Mouse (Mus musculus): Measurements from ENCODE around the gene Iqca. TPM values are rescaled to one million over a fixed set of nuclear protein-coding genes. Genes with fewer than 3 reads are reported as not detected.

Gene Iqca
- polyA plus RNA-seq, 1 experiment from 2014 or later: 0.29 TPM

DNA sequence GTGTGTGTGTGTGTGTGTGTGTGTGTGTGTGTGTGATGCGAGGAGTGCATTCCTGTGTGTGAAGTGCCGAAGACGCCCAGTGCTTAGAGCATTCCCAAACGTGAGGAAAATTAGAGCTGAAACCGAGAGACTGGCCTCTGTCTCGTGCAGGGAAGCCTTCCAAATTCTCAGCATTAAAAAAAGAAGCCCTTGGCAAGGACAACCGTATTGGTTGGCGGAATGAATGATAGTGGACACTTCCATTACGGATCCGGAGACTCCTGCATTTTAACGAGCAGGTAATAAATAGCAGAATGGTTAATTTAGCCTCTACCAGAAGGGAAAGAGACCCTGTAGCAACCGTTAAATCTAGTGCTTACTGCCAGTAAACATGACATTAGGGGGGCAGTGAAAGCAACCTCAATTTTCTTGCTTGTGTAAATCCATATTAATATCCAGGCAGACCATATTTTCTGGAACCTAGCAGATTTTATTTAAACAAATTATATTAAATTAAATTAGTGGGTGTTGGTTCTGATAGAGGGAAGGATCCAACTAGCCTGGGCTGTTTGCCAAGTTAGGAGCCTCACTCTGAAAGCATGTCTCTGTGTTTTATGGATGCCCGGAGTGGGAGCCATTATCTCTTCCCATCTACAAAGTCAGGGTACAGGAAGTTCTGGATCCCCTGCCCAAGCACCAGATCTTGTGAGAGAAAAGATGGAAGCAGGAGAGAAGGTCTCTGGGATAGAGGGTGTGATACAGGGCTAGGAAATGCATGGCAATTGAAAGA lies 81.2 kb downstream of the Iqca start:
- no peak overlapping the region for H3K4me3 ChIP-seq (ENCODE audit: low read depth, low read length)
- ATAC-seq (replicated peaks; ENCODE audit: low FRiP score) (no peak), DNase-seq (ENCODE audit: low spot score) (no peak)
- no peak overlapping the region for H3K9ac ChIP-seq (ENCODE audit: low read length)
- no peaks in the 10 kb centered on the region for H3K9me3 ChIP-seq (ENCODE audit: control insufficient read depth, low read length)
- H3K27me3 ChIP-seq (ENCODE audit: control insufficient read depth, insufficient read depth, low read length): no peaks in the 10 kb centered on the region
- H3K36me3 ChIP-seq (ENCODE audit: control insufficient read depth, insufficient read depth, low read length): no peaks in the 10 kb centered on the region
- WGBS: 80% methylated on average over 13 of the region's 13 CpGs
- no peak overlapping the region for H3K27ac ChIP-seq (ENCODE audit: low read depth, low read length)
- no peak overlapping the region for H3K4me2 ChIP-seq (ENCODE audit: low read depth, low read length, severe bottlenecking)
- H3K4me1 ChIP-seq (replicated peaks; ENCODE audit: control insufficient read depth, insufficient read depth, low read length): no peaks in the 10 kb centered on the region

DNA sequence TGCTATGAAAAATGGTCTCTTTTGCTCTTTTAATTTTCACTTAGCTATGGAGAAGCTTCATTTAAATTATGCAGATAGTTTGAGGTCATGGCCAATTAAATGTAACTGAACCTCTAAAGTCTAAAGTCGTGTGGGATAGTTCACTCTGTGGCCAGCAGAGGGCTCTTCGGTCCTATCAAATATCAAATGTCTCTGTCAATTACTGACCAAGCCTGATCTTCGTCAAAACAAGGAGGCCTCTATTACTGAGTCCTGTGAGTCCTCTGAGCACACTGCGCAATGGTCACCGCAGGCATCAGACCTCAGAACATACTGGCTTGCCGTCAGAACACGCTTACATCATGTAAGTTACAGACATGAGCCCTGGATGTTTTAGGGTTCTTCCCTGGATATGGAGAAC lies 92.6 kb downstream of the Iqca start:
- peak; percentile 71 for DNase-seq (ENCODE audit: low spot score)
- 18% methylated on average over 7 of the region's 7 CpGs for WGBS
- Histone ChIP-seq H3K4me3 (ENCODE audit: low read depth, low read length) (no peak overlapping the region), H3K9me3 (ENCODE audit: control insufficient read depth, low read length) (no peaks in the 10 kb centered on the region), H3K4me2 (ENCODE audit: low read depth, low read length, severe bottlenecking) (no peak overlapping the region), H3K27me3 (ENCODE audit: control insufficient read depth, insufficient read depth, low read length) (no peaks in the 10 kb centered on the region), H3K4me1 (replicated peaks; ENCODE audit: control insufficient read depth, insufficient read depth, low read length) (no peaks in the 10 kb centered on the region), H3K36me3 (ENCODE audit: control insufficient read depth, insufficient read depth, low read length) (no peaks in the 10 kb centered on the region), H3K27ac (ENCODE audit: low read depth, low read length) (no peak overlapping the region), H3K9ac (ENCODE audit: low read length) (no peak overlapping the region)
- 0 out of 2 replicates have a peak, but pooled peaks have one; percentile 61 for ATAC-seq (replicated peaks; ENCODE audit: low FRiP score)

DNA sequence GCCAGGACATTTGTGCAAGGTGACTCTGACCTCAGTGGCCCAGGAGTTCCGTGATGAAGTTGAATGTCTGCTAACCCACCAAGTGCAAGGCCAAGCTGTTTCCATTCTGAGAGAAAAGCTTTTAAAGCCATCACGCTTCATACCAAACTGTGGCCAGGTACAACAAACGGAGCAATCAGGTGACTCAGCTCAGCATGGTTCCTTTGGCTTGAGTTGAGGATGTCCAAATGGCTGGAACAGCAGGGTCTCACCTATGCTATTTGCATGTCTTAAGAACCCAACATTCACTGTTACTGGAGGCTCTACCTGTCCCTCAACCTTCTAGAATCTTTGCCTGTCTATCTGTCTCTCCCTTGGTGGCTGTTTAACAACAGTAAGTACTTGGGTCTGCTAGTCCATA lies 93.1 kb downstream of the Iqca start:
- H3K9ac ChIP-seq (ENCODE audit: low read length): no peak overlapping the region
- ATAC-seq (replicated peaks; ENCODE audit: low FRiP score): no peak
- no peaks in the 10 kb centered on the region for H3K36me3 ChIP-seq (ENCODE audit: control insufficient read depth, insufficient read depth, low read length)
- 66% methylated on average over 3 of the region's 3 CpGs for WGBS
- no peaks in the 10 kb centered on the region for H3K9me3 ChIP-seq (ENCODE audit: control insufficient read depth, low read length)
- H3K27ac ChIP-seq (ENCODE audit: low read depth, low read length): no peak overlapping the region
- H3K27me3 ChIP-seq (ENCODE audit: control insufficient read depth, insufficient read depth, low read length): no peaks in the 10 kb centered on the region
- H3K4me1 ChIP-seq (replicated peaks; ENCODE audit: control insufficient read depth, insufficient read depth, low read length): no peaks in the 10 kb centered on the region
- no peak overlapping the region for H3K4me3 ChIP-seq (ENCODE audit: low read depth, low read length)
- peak; percentile 19 for DNase-seq (ENCODE audit: low spot score)
- H3K4me2 ChIP-seq (ENCODE audit: low read depth, low read length, severe bottlenecking): no peak overlapping the region

DNA sequence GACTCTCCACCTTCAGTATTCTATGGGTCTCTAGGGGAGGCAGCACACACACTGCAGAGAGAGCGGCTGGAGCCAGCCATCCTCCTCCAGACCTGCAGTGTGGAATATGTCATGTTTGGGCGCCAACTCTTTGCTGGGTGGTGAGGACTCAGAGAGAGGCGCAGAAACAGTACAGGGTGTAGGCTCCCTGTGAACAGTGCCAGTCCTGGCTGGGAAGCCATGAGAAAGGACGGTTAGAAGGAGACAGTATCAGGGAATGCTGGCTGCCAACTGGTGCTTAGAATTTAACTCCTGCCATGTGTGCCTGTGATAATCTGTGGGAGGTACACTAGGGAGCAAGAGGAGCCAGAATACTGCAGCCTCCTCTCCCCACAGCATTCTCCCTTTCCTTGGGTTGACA lies 98.2 kb downstream of the Iqca start:
- Histone ChIP-seq H3K9me3 (ENCODE audit: control insufficient read depth, low read length) (no peaks in the 10 kb centered on the region), H3K27me3 (ENCODE audit: control insufficient read depth, insufficient read depth, low read length) (no peaks in the 10 kb centered on the region), H3K4me3 (ENCODE audit: low read depth, low read length) (no peak overlapping the region), H3K9ac (ENCODE audit: low read length) (no peak overlapping the region), H3K4me1 (replicated peaks; ENCODE audit: control insufficient read depth, insufficient read depth, low read length) (peaks cover 4% of the 10 kb centered on the region; the same call in 1 of the 2 replicates), H3K36me3 (ENCODE audit: control insufficient read depth, insufficient read depth, low read length) (no peaks in the 10 kb centered on the region), H3K4me2 (ENCODE audit: low read depth, low read length, severe bottlenecking) (no peak overlapping the region), H3K27ac (ENCODE audit: low read depth, low read length) (no peak overlapping the region)
- DNase-seq (ENCODE audit: low spot score): no peak
- WGBS: 93% methylated on average over 4 of the region's 4 CpGs
- ATAC-seq (replicated peaks; ENCODE audit: low FRiP score): no peak

DNA sequence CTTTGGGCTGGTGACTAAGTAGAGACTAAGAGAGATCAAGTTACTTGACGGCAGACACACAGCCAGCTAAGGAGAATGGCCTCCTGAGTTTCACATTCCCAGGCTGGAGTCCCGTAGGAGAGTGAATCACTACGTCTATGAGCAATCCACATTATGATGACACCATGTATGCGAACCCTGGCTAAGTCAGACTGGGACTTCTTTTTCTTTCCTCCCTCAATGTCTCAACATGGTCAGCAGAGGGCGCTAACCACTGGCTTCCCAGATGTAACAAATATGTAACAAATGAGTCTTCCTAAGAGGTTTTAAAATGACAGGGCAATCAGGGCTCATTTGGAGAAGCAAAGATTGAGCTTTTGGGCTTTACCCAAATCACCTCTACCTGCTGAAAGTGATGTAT lies 101.9 kb downstream of the Iqca start:
- Histone ChIP-seq H3K36me3 (ENCODE audit: control insufficient read depth, insufficient read depth, low read length) (no peaks in the 10 kb centered on the region), H3K4me3 (ENCODE audit: low read depth, low read length) (no peak overlapping the region), H3K4me1 (replicated peaks; ENCODE audit: control insufficient read depth, insufficient read depth, low read length) (peaks cover 6% of the 10 kb centered on the region; the same call in 1 of the 2 replicates), H3K27ac (ENCODE audit: low read depth, low read length) (no peak overlapping the region), H3K9ac (ENCODE audit: low read length) (no peak overlapping the region), H3K9me3 (ENCODE audit: control insufficient read depth, low read length) (no peaks in the 10 kb centered on the region), H3K27me3 (ENCODE audit: control insufficient read depth, insufficient read depth, low read length) (no peaks in the 10 kb centered on the region), H3K4me2 (ENCODE audit: low read depth, low read length, severe bottlenecking) (no peak overlapping the region)
- no peak for ATAC-seq (replicated peaks; ENCODE audit: low FRiP score)
- 36% methylated on average over 5 of the region's 5 CpGs for WGBS
- DNase-seq (ENCODE audit: low spot score): peak; percentile 57

DNA sequence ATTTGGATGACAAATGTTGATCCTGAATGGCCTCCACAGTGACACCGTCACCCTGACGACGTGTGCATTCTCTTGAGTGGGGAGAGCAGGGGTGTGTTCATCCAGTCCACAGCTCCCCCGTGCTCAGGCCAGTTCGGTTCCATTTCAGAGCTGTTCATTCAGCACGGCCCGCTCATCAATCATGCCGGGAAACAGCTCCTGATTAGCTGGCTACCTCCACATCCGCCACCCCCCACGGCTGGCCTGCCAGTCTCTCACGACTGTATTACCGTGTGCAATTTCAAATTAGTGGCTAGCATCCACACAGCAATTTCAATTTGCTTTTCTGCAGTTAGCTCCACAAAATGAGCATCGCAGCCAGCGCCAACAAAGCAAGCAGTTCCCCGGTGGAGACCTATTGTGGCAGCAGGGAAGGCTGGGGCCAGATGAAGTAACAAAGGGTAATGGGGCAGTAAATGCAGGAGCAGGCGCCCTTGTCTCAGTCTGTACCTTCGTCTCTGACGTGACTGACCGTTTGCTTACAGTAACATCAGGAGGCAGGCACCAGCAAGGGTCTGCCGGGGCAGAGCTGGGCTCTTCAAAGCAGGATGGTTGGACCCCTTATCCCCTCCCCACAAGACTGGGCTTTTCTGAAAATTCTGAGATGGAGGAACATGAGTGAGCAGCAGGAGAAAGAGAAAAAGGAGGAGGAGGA lies 103.0 kb downstream of the Iqca start:
- no peaks in the 10 kb centered on the region for H3K9me3 ChIP-seq (ENCODE audit: control insufficient read depth, low read length)
- H3K4me2 ChIP-seq (ENCODE audit: low read depth, low read length, severe bottlenecking): no peak overlapping the region
- H3K4me1 ChIP-seq (replicated peaks; ENCODE audit: control insufficient read depth, insufficient read depth, low read length): peaks cover 6% of the 10 kb centered on the region; the same call in 1 of the 2 replicates
- no peak for DNase-seq (ENCODE audit: low spot score)
- no peak overlapping the region for H3K9ac ChIP-seq (ENCODE audit: low read length)
- WGBS: 50% methylated on average over 20 of the region's 20 CpGs
- H3K27ac ChIP-seq (ENCODE audit: low read depth, low read length): no peak overlapping the region
- no peak overlapping the region for H3K4me3 ChIP-seq (ENCODE audit: low read depth, low read length)
- ATAC-seq (replicated peaks; ENCODE audit: low FRiP score): peak; percentile 36; the same call in 1 of the 2 replicates
- no peaks in the 10 kb centered on the region for H3K27me3 ChIP-seq (ENCODE audit: control insufficient read depth, insufficient read depth, low read length)
- H3K36me3 ChIP-seq (ENCODE audit: control insufficient read depth, insufficient read depth, low read length): no peaks in the 10 kb centered on the region

DNA sequence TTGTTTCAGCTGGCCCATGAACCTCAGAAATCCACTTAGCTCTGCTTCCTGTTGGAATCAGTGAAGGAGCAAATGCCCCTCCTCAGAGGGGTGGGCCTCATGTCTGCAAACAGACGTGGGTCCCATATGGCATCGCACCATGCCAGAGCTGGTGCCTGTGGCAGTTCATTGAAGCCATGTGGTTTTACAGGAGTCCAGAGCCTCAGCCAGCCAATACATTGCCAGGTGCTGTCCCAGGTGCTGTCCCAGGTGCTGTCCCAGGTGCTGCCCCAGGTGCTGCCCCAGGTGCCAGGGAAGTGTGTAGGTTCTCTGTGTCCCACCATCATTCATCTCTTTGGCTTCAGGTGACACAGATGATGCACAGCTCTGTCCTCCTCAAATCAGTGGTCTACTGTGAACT lies 124.9 kb downstream of the Iqca start:
- ATAC-seq (replicated peaks; ENCODE audit: low FRiP score): no peak
- H3K36me3 ChIP-seq (ENCODE audit: control insufficient read depth, insufficient read depth, low read length): no peaks in the 10 kb centered on the region
- no peaks in the 10 kb centered on the region for H3K27me3 ChIP-seq (ENCODE audit: control insufficient read depth, insufficient read depth, low read length)
- H3K9ac ChIP-seq (ENCODE audit: low read length): no peak overlapping the region
- no peak overlapping the region for H3K4me2 ChIP-seq (ENCODE audit: low read depth, low read length, severe bottlenecking)
- DNase-seq (ENCODE audit: low spot score): no peak
- WGBS: 59% methylated on average over 2 of the region's 2 CpGs
- H3K9me3 ChIP-seq (ENCODE audit: control insufficient read depth, low read length): no peaks in the 10 kb centered on the region
- H3K4me1 ChIP-seq (replicated peaks; ENCODE audit: control insufficient read depth, insufficient read depth, low read length): no peaks in the 10 kb centered on the region
- no peak overlapping the region for H3K4me3 ChIP-seq (ENCODE audit: low read depth, low read length)
- no peak overlapping the region for H3K27ac ChIP-seq (ENCODE audit: low read depth, low read length)

DNA sequence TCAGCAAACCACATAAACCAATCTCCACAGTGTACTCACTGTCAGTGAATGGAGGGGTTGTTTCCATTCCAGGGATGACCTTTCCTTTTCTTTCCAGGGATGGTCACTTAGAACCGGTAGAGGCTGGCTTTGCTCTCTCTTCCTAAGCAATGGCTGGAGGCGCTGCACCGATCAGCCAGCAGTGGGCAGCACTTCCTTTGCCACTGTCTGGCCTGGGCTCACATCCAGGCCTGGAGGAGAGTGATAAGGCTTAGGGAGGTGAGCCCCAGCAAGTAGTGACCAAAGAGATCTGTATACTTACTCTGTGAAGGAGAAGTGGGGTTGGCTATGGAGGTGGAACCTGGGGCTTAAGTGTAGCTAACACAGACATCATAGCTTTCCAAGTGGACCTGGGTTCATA lies 126.3 kb downstream of the Iqca start:
- Histone ChIP-seq H3K4me2 (ENCODE audit: low read depth, low read length, severe bottlenecking) (no peak overlapping the region), H3K9me3 (ENCODE audit: control insufficient read depth, low read length) (no peaks in the 10 kb centered on the region), H3K27ac (ENCODE audit: low read depth, low read length) (no peak overlapping the region), H3K4me1 (replicated peaks; ENCODE audit: control insufficient read depth, insufficient read depth, low read length) (no peaks in the 10 kb centered on the region), H3K9ac (ENCODE audit: low read length) (no peak overlapping the region), H3K4me3 (ENCODE audit: low read depth, low read length) (no peak overlapping the region), H3K27me3 (ENCODE audit: control insufficient read depth, insufficient read depth, low read length) (no peaks in the 10 kb centered on the region), H3K36me3 (ENCODE audit: control insufficient read depth, insufficient read depth, low read length) (no peaks in the 10 kb centered on the region)
- ATAC-seq (replicated peaks; ENCODE audit: low FRiP score): no peak
- WGBS: 19% methylated on average over 3 of the region's 3 CpGs
- DNase-seq (ENCODE audit: low spot score): peak; percentile 61
